Mouse (Mus musculus) frontal cortex, adult (tissue): ENCODE results near the gene Tbl1xr1.

Experiments used
- ATAC-seq: cut with Nextera tagmentation; 2 replicates; pipeline ENCODE4 v1.9.2; 2017; ENCODE audit warnings: mild to moderate bottlenecking, moderate library complexity, mixed read lengths; ENCODE audit not compliant: low TSS enrichment

The Tbl1xr1 gene

GRCm38 (mm10) chr3:22076561-22076935 lies at the start of gene Tbl1xr1:
TSS of gene Tbl1xr1 (plus strand) at chr3:22076652.
- peak; percentile 62 for ATAC-seq

DNA sequence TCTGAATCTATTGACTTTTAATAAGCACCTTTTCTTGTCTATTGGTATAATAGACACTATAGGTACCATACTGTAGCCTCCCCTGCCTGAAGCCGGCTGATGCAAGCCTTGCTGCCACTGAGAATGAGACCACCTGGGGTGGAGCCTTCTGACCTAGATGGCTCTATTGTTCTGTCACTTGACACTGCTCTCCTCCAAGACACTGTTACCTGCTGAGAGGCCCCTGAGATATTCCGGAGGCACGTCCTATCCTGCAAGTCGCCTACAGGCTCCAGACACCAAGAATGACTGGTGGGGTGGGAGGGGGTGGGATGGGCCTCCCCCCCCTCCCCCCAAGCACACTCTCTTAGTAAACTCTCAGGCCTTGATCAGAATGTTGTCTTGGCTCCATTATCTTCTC lies 38.4 kb upstream of the Tbl1xr1 start:
- no peak for ATAC-seq

DNA sequence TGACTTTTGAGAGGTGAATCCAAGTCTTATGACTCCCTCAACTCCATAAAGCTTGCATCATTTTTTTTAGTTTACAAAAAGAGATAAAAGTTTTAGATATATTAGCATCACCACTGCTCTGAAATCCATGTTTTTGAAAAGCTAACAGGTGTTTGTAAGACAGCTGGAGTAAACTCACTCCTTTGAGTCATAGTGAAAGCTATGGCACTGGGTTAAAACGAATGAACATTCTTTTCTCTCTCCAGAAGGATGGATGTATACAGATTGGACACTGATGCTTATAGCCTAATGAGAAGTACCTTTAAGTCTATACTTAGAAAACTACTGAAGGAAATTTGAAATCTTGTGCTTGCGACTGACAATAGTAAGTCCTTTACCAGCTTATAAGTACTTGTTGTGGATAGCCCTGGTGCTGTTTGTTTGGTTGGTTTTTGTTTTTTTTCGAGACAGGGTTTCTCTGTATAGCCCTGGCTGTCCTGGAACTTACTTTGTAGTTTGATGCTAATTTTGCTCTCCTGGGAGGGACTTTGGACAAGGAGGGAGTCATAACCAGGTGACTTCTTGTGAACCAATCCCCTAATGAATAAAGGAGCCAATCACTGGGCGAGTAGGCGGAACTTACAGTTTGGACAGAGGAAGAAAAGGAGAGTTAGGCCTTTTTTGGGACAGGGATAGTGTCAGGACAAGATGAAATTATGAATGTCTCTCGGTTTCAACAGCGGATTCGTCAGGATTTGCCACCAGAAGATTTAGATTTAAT lies 37.2 kb upstream of the Tbl1xr1 start:
- no peak for ATAC-seq

DNA sequence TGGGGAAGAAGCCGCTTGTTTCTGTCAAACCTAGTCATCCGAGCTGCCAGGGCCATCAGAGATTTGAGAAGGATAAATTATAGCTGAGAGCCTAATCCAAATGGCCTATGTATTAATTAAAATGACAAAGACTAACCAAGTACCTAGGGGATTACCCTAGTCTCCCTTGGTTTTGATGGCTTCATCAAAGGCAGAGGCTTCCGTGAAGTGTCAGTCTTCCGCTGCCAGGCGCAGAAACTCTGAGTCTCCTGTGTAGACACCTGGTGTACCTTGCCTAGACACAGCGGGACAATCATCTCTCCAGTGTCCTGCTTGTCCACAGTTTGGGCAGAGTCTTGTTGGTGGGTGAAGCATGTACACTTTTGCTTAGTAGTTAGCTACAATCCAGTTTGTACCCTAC lies 35.8 kb upstream of the Tbl1xr1 start:
- ATAC-seq: no peak

DNA sequence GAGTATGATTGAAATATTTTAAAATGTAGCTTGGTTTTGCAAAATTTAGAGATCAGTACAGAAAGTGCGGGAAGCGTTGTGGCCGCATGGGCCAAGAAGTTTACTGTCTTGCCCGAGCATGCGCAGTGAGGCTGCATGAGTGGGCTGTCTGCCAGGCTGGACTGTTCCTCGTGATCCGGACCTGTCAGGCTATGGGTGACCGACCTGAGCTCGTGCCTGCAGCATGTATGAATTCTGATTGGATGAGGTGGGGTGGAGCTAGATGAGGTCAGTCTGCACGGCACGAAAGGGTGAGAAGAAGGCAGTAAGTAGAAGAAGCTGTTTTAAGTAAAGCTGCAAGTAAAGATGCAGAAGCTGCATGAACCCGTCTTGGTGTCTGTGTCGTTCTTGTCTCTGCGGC lies 29.2 kb upstream of the Tbl1xr1 start:
- no peak for ATAC-seq

GRCm38 (mm10) chr3:22056664-22057328 lies 19.7 kb upstream of the Tbl1xr1 start:
- no peak for ATAC-seq

DNA sequence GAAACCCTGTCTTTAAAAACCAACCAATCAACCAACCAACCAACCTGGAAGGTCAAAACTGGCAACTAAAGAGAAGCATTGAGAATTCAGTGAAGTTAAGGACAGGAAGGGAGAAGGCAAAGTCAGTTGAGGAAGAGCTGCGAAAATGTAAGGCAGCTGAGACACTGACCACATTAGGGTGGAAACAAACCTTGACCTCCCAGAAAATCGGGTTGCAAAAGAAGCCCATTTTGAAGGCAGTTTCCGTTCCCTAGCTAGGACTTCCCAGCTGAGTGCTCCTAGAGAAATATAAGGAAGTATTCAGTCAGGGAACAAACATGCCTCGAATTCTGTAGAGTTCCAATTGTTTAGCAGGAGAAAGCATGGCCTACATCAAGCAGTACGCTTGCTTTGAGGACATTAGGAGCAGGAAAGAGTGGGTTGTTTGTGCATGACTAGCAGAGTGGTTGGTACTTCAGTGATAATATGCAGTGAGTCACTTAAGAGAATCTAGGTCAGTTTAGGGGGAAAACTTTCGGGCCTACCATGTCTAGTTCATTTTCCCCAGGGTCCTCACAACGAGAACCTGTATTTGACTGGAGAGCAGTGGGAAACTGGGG lies 18.1 kb upstream of the Tbl1xr1 start:
- ATAC-seq: peak; percentile 97

GRCm38 (mm10) chr3:22061163-22061562 lies 15.3 kb upstream of the Tbl1xr1 start:
- no peak for ATAC-seq

GRCm38 (mm10) chr3:22068621-22069020 lies 7.8 kb upstream of the Tbl1xr1 start:
- peak; percentile 41; the same call in 1 of the 2 replicates for ATAC-seq

DNA sequence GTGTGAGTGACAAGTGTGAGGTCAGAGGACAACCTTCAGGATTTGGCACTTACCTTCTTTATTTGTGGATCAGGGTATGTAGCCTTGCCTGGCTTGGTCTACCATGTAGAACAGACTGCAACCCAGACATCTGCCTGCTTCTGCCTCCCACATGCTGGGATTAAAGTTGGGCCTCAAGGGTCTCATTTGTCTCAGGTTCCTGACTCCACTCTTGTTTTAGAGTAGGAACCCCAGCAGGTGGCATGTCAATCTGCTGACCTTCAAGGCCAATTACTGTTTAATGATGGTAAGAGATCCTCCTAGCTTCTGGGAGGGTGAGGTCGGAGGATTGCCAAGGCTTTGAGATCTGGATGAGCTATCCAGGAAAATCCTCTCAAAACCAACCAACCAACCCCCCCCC lies 2.5 kb upstream of the Tbl1xr1 start:
- ATAC-seq: no peak

GRCm38 (mm10) chr3:22074591-22075294 lies 1.7 kb upstream of the Tbl1xr1 start:
- no peak for ATAC-seq

- peak; percentile 2; the same call in 1 of the 2 replicates for ATAC-seq
These were observed 950 bp upstream of the Tbl1xr1 start for GRCm38 (mm10) chr3:22075517-22075886.

GRCm38 (mm10) chr3:22075887-22076560 lies 428 bp upstream of the Tbl1xr1 start:
- ATAC-seq: peak; percentile 80

DNA sequence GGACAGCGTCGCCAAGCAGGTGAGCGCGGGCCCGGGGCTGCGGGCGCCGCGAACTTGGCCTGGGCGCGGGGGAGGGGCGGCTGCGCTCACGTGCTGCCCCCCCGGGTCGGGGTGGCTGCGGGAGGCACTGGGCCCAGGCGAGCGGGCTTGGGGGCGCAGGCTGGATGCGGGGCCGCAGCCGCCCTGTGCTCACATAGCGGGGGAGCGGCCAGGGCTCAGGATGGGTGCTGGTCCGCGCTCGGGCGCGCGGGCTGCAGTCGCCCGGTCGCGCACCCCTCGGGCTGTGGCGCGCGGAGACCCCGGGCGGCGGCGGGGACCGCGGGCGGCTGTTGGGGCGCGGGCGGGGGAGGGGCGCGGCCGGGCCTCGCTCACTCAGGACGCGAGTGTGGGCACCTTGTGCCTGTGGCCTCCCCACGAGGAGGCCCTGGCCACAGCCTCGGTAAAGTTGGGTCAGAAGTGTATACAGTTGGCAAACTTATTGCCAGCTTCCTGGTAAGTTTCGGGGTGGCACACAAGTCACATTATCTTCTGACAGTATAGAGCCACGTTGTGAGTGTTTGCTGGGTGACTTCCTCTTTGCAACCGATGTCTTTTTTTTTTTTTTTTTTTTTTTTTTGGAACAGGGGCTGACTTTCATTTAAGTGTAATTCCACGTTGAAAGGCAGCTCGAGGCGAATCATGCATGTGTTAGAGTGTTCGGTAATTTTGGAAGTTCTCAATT lies 644 bp downstream of the Tbl1xr1 start:
- ATAC-seq: no peak

GRCm38 (mm10) chr3:22077657-22078475 lies 1.4 kb downstream of the Tbl1xr1 start:
- no peak for ATAC-seq

GRCm38 (mm10) chr3:22078529-22078928 lies 2.1 kb downstream of the Tbl1xr1 start:
- no peak for ATAC-seq

DNA sequence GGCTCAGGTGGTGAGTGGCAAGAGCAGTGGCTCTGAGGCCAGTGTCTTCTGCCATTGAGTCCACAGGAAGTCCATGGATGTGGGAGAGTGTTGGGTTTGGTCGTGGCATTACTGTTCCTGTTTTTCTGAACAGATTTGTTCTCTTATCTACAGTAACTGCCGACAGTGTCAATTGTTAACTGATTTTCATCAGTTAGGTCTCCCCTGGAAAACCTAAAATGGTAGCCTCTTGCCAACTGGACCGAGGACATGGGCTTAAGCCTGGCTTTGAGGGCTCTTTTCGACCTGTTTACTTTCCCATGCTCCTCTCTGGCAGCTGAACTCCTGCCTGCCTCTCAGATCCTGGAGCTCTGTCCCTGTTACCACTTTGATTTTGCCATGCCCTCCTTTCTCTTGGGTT lies 5.4 kb downstream of the Tbl1xr1 start:
- ATAC-seq: no peak

DNA sequence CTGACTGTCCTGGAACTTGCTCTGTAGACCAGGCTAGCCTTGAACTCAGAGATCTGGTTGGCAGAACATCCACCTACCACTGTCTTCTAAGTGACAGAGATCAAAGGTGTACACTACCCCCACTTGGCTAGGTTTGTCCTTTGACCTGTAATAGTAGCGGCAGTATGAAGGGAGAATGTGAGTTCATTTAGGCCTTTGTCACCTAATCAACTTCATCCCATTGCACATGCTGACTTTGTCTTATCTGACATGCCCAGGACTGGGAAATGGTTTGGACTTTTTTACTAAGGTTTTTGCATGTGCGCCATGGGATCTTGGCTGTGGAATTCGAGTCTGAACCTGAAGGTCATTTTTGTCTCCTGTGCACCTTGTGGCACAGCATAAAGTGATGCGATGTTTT lies 6.4 kb downstream of the Tbl1xr1 start:
- ATAC-seq: no peak

DNA sequence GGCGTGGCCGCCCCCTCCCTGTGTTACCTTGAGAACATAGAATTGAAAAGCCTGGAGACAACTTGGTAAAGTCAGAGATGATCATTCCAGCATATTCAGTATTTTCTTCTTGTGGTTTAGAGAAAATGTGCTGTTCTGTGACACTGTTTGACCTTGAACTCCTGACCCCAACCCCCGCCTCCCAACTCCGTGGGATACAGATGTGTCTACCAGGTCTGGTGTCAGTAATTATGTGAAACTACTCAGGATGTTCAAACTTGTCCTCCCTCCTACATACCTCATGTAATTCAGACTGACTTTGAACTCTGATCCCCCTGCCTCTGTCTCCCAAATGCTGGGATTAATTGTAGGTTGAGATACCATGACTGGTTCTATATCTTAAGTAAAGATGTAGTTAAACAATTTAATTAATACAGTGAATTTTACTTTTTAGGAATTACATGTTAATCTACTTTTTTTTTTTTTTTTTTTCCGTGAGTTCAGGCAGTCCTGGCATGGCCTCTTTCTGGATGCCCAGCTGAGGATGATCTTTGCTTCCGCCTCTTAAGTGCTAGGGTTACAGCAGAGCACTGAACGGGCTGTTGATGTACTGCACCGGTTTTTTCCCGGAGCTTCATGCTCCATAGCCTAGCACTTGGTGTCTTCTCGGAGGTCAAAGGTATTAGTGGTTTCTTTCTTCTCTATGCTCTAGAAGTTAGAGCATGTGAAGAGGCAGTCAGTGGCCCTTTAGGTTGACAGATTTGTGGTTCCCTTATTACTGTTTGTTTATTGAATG lies 8.0 kb downstream of the Tbl1xr1 start:
- ATAC-seq: no peak

- no peak for ATAC-seq
These were observed 13.4 kb downstream of the Tbl1xr1 start for GRCm38 (mm10) chr3:22089825-22090224.
